Mouse (Mus musculus): Measurements from ENCODE around the gene Tcf7l2. TPM values are rescaled to one million over a fixed set of nuclear protein-coding genes. Genes with fewer than 3 reads are reported as not detected.

Tcf7l2 gene
- total RNA-seq (2017) = 1.7 and 2.1 TPM in 2 replicates

DNA sequence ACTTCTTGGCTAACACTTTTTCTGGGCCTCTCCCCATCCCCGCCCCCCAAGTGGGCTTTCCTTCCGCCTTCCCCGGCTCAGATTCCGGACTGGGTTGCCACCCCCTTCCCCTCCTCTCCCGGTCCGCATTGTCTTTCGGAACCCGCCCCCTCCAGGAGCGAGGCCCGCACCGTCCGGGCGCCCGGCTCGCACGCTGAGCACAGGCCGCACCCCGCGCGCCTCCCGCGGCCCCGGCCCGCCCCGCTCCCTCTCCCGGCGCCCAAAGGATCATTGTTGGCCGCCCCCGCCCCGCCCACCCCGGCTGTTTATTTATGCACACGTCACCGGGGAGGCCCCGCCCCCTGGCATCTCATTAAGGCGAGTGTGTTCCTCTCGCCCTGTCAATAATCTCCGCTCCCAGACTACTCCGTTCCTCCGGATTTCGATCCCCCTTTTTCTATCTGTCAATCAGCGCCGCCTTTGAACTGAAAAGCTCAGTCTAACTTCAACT lies at the start of gene Tcf7l2:
Tcf7l2 (plus strand) TSS at position 382 of the 490 bp plus-strand sequence.
- ATAC-seq (replicated peaks; ENCODE audit: low read depth, poor library complexity, severe bottlenecking) = peak; percentile 58

DNA sequence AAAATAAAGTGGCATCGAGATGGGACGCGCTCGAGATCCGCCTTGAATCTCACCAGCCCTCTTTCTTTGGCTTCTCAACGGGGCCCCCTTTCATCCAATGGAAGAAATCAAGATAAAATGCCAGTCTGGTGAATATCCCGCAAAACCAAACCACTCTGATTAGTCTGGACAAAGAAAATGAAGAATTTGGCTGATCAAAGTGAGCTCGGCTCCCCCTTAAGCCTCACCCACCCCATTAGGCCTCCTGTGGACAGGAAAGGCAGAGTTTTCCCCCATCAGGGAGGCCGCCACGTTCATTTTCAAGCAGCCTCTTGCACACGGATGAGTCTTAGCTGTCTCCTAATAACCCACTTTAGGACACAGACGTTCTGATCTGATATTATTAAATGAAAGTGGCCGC lies 47.0 kb upstream of the Tcf7l2 start:
- ATAC-seq (replicated peaks; ENCODE audit: low read depth, poor library complexity, severe bottlenecking) = no peak

DNA sequence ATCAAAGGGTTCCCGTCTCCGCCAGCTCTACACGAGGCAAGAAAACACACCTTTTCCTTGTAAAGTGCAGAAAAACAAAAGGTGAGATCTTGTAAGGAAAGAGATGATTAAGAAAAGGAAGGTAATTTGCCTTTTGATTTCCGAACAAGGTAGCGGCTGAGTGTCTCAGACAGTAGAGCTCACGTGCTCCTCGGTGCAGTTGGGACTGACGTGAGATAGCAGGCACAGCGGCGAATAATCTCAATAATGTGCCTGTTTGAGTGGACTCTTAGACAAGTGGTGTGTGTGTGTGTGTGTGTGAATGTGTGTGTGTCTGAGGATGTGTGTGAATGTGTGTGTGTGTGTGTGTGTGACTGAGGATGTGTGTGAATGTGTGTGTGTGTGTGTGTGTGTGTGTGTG lies 46.2 kb upstream of the Tcf7l2 start:
- ATAC-seq (replicated peaks; ENCODE audit: low read depth, poor library complexity, severe bottlenecking) = no peak

- no peak for ATAC-seq (replicated peaks; ENCODE audit: low read depth, poor library complexity, severe bottlenecking)
These were observed 42.7 kb upstream of the Tcf7l2 start for GRCm38 (mm10) chr19:55698892-55699291.

DNA sequence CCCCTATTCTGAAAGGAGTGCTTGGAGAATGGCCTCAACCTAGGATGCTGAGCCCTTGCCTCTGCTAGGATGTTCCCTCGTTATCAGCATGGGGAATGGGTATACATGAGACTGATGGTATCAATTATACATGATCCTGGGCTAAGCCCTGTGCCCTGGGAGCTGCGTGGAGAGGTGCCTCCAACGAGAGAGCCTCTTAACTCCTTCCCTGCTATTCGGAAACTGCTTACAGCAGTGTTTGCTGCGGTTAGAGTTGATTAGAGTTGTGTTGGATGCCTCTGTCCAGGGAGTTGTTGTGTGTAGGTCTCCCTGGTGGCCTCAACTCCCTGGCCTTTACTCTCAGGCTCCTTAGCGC lies 41.4 kb upstream of the Tcf7l2 start:
- no peak for ATAC-seq (replicated peaks; ENCODE audit: low read depth, poor library complexity, severe bottlenecking)

DNA sequence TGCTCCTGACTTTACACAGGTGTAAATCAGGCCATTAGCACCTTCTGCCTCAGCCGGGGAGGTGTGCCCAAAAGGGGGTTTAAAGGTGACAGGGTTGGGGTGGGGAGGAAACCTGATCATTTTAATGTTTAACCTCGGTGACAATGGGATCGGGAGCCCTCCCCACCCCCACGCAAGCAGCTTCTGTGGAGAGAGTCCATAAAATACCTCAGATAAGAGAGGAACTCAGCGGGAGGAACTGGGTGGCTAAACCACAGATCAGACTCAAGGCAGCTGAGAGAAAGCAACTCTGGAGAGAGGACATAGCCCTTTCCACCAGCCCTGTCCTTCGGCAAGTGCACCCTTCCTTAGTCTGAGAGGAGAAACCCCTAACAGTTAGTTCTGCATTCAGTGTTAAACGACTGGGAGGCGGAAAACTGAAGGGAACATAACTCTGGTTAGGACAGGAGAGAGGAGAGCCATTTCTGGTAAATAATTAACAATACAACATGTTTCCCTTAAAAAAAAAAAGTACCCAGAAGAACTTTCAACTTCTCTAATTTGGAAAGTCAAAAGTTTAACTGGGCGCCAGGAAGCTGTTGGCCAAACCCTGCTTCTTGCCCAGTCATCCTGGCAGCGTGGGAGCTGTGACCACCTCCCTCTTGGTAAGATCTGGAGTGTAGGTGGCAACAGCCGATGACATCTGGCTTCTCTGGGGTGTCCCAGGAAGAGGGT lies 40.9 kb upstream of the Tcf7l2 start:
- peak; percentile 78 for ATAC-seq (replicated peaks; ENCODE audit: low read depth, poor library complexity, severe bottlenecking)

DNA sequence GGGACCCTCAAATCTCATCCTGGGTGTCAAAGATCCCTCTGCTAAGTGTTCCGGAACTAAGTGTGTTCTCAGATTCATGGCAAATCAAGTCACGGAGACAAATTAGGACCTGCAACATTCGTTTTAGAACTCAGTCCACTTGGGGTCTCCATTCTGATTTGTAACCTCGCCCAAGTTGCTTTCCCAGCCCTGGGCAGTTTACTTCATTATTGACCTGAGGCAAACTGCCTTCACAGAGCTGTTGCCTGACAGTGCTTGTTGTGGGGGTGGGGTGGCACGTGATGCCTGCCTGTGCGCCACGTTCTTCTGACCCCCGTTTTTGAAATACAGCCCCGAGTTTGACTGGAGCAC lies 40.4 kb upstream of the Tcf7l2 start:
- no peak for ATAC-seq (replicated peaks; ENCODE audit: low read depth, poor library complexity, severe bottlenecking)

GRCm38 (mm10) chr19:55702081-55702480 lies 39.5 kb upstream of the Tcf7l2 start:
- ATAC-seq (replicated peaks; ENCODE audit: low read depth, poor library complexity, severe bottlenecking) = no peak

DNA sequence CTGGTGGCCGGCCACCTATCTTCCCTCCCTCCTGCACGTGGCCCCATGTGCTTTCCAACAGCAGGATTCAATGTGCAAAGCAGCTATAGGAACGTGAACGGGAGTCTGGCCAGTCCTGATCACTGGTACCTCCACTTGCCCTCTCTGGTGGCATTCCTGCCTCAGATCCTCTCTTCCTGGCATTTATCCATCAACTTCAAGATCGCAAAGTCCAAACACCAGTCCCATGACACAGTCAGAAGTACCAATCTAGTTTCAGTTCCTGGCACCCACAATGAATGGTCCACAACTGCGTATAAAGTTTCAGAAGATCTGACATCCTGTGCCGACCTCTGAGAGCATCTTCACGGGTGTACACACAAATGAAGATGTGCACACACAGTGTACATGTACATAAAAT lies 38.9 kb upstream of the Tcf7l2 start:
- ATAC-seq (replicated peaks; ENCODE audit: low read depth, poor library complexity, severe bottlenecking) = no peak

GRCm38 (mm10) chr19:55704071-55704470 lies 37.5 kb upstream of the Tcf7l2 start:
- no peak for ATAC-seq (replicated peaks; ENCODE audit: low read depth, poor library complexity, severe bottlenecking)

- ATAC-seq (replicated peaks; ENCODE audit: low read depth, poor library complexity, severe bottlenecking) = no peak
These were observed 35.3 kb upstream of the Tcf7l2 start for GRCm38 (mm10) chr19:55706300-55706699.

GRCm38 (mm10) chr19:55706806-55707205 lies 34.8 kb upstream of the Tcf7l2 start:
- ATAC-seq (replicated peaks; ENCODE audit: low read depth, poor library complexity, severe bottlenecking) = no peak

- ATAC-seq (replicated peaks; ENCODE audit: low read depth, poor library complexity, severe bottlenecking) = no peak
These were observed 33.5 kb upstream of the Tcf7l2 start for GRCm38 (mm10) chr19:55708031-55708554.

DNA sequence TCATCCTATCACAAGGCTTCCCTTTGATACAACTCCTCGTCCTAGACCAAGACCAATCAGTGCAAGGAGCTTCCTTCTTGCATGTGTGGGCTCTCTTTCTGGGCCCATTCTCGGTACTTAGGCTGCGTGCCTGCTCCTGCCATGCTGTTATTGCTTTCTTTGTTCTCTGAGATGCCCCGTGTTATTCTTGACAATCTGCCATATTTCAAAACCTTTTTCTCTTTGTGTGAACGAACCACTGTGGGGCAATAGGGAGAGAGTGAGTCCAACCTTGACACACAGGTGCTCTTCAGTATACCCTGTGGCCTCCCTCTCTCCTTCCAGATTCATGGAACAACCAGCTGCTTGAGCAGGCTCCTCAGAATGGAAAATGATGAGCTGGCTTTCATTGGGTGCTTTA lies 30.8 kb upstream of the Tcf7l2 start:
- ATAC-seq (replicated peaks; ENCODE audit: low read depth, poor library complexity, severe bottlenecking) = no peak

- ATAC-seq (replicated peaks; ENCODE audit: low read depth, poor library complexity, severe bottlenecking) = no peak
These were observed 29.9 kb upstream of the Tcf7l2 start for GRCm38 (mm10) chr19:55711701-55712100.

DNA sequence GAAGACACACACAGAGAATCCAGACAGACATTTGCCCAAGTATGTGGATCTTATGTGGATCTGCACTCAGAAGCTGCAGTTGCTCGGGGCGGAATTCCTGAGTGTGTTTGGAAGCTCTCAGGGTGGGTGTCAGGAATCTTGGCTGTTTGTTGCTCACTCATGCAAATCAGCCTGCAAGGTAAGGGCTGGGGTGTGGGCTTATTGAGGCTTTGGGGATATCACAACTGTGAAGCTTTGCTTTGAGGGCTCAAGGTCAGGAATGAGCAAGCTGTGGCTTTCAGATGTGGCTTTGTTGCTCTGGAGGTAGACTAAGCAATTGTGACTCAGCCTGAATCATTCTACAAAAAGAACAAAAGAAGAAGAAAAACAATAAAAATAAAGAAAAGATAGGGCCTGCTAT lies 28.9 kb upstream of the Tcf7l2 start:
- no peak for ATAC-seq (replicated peaks; ENCODE audit: low read depth, poor library complexity, severe bottlenecking)

DNA sequence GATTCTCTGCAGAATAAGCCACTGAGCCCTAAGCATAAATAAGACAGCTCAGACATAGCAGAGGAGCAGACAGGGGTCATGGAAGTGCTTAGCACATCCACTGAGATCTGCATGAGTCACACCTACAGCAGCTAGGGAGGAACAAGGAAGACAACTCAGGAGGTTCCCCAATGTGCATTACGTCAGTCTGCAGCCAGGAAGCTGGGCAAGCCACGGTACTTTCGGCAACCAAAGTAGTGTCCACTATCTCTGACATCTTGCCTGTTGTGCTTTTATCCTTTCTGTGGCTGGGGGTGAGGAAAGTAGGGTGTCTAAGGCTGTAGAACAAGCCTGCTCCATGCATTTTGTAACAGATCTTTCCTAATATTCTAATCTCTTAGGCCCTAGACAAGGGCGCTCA lies 27.6 kb upstream of the Tcf7l2 start:
- ATAC-seq (replicated peaks; ENCODE audit: low read depth, poor library complexity, severe bottlenecking) = peak; percentile 84

DNA sequence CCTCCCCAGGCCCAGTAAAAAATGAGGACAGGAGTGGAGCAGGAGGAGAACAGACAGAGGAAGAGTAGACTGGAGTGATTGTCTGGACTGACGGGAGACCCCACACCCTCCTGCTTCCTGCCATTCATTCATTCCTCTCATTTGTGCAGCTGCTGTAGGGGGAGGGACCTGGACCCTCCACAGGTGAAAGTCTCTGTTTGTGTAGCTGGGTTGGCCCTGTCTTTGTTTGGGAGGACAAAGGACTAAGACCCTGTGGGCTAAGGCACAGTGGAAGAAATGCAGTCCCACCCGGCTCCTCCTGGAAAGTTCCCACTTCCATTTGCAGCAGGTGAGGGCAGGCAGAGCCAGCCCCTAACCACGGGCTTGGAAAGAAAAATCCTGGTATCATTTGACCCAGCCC lies 27.0 kb upstream of the Tcf7l2 start:
- no peak for ATAC-seq (replicated peaks; ENCODE audit: low read depth, poor library complexity, severe bottlenecking)

GRCm38 (mm10) chr19:55719083-55719482 lies 22.5 kb upstream of the Tcf7l2 start:
- ATAC-seq (replicated peaks; ENCODE audit: low read depth, poor library complexity, severe bottlenecking) = no peak

GRCm38 (mm10) chr19:55719524-55720408 lies 21.9 kb upstream of the Tcf7l2 start:
- ATAC-seq (replicated peaks; ENCODE audit: low read depth, poor library complexity, severe bottlenecking) = no peak

DNA sequence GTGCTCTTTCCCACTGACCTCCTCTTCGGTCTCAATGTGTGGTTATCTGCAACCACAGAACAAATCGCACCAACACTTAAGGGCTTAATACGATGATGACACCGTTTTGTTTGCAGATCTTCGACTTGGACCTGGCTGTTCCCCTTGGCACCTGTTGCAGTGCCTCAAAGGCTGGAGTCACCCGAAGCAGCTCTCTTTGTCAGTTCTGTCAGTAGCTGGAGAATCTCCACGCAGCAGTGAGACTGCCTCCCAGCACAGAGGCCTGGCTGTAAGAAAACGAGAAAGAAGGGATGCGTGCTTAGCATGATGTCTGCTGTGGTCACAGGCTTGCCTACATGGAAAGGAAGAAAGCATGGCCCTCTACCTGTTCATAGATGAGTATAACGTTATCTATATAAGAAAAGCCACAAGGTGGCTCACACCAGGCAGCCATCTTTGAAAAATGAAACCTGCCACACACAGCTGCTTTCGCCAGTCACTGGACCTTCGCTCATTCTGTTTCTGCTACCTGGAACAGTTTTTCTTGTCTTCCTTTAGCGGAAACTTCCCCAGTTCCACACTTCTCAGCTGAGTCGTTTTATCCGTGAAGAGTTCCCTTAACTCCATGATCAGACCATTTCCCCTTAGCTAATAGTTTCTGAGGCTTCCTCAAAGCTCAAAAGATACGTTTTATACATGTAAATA lies 21.1 kb upstream of the Tcf7l2 start:
- no peak for ATAC-seq (replicated peaks; ENCODE audit: low read depth, poor library complexity, severe bottlenecking)
